Comparison of ENCODE assay signal across 25 mouse cellular contexts in genomic region chr14:48553754-48554153, GRCm38 (mm10).
DNase-seq lines count a peak whose midpoint lies in the region; ATAC-seq and TF ChIP-seq lines count a peak whose summit lies in the region.
"Had no signal": no experiment of that assay in that cellular context is flagged by ENCODE, and none has a peak within 500 bp of the region (broad histone marks: within the 10 kb centered on the region; RNA-seq: fewer than 3 reads in every experiment).

No protein-coding gene starts in this region.

- 26% methylated on average over 9 of the region's 9 CpGs for WGBS in thymus, adult 2 months
- 91% methylated on average over 9 of the region's 9 CpGs for WGBS in kidney, embryonic 16.5 days
- 83% methylated on average over 9 of the region's 9 CpGs for WGBS in intestine, postnatal 0 days

- no peaks in the 10 kb centered on the region for H3K79me2 ChIP-seq in MEL (ENCODE audit: control insufficient read depth, insufficient read depth, low read length, poor library complexity)

- TF ChIP-seq EP300 in MEL (IDR thresholded peaks at IDR 0.05; ENCODE audit: low read depth in 1 of 2, low read length in 2 of 2) = no peak

- peak; percentile 68 for DNase-seq in MEL (ENCODE audit: low read depth, low spot score)
- no peak for DNase-seq in thymus, adult 2 months
- no peak for DNase-seq in ovary, postnatal 36 days (ENCODE audit: low spot score)
- DNase-seq: adrenal gland, adult 8-10 months; adrenal gland, postnatal 14 days; adrenal gland, postnatal 36 days; cerebellum, adult 11 months; cerebellum, adult 18-20 months; cerebellum, adult 8-10 months; cerebellum, adult 9-11 months; cerebellum, postnatal 14 days; cerebellum, postnatal 36 days; forebrain, postnatal 0 days had no signal

- H3K4me2 ChIP-seq in kidney, embryonic 16.5 days (replicated peaks; ENCODE audit: low read depth, low read length) = no peak overlapping the region
- H3K4me2 ChIP-seq in intestine, postnatal 0 days (replicated peaks; ENCODE audit: low read depth) = no peak overlapping the region
- H3K4me2 ChIP-seq: embryonic facial prominence, embryonic 12.5 days; forebrain, embryonic 13.5 days; forebrain, embryonic 15.5 days had no signal

- ATAC-seq in common myeloid progenitor, adult 5-6 weeks (replicated peaks; ENCODE audit: low read depth, poor library complexity, severe bottlenecking) = peak; percentile 97
- peak; percentile 86 to 95 for ATAC-seq in hematopoietic stem cell, adult 5-6 weeks (replicated peaks in 1 of 2; ENCODE audit: insufficient read depth in 1 of 2, low FRiP score in 2 of 2, low TSS enrichment in 1 of 2, low read depth in 1 of 2, poor library complexity in 2 of 2, severe bottlenecking in 2 of 2)
- peak; percentile 88 for ATAC-seq in megakaryocyte progenitor cell, adult 5-6 weeks (replicated peaks; ENCODE audit: poor library complexity)
- no peak for ATAC-seq in kidney, embryonic 16.5 days (ENCODE audit: low FRiP score, low TSS enrichment)
- ATAC-seq in intestine, postnatal 0 days = no peak
- ATAC-seq: activated CD4-positive, CD25-positive, alpha-beta regulatory T cell, adult 4 months; forebrain, embryonic 13.5 days; Patski had no signal

- TF ChIP-seq POLR2A in MEL (IDR thresholded peaks at IDR 0.05; ENCODE audit: control insufficient read depth in 1 of 2, insufficient read depth in 1 of 2, low read depth in 1 of 2, low read length in 2 of 2, poor library complexity in 1 of 2) = no peak
- no peak for TF ChIP-seq POLR2A in thymus, adult 2 months (IDR thresholded peaks at IDR 0.05; ENCODE audit: control insufficient read depth, extremely low read depth, insufficient read depth, low read length, poor library complexity)

- H3K36me3 ChIP-seq in MEL (ENCODE audit: control insufficient read depth in 1 of 2, insufficient read depth in 2 of 2, low read length in 2 of 2) = no peaks in the 10 kb centered on the region
- no peaks in the 10 kb centered on the region for H3K36me3 ChIP-seq in thymus, adult 2 months (ENCODE audit: control insufficient read depth, insufficient read depth, low read length)
- H3K36me3 ChIP-seq in kidney, embryonic 16.5 days (ENCODE audit: insufficient read depth, low read length) = no peaks in the 10 kb centered on the region
- H3K36me3 ChIP-seq in intestine, postnatal 0 days (ENCODE audit: control insufficient read depth, insufficient read depth) = no peaks in the 10 kb centered on the region
- H3K36me3 ChIP-seq: embryonic facial prominence, embryonic 10.5 days; embryonic facial prominence, embryonic 12.5 days; forebrain, embryonic 15.5 days; G1E had no signal

- H3K4me3 ChIP-seq in MEL (ENCODE audit: control insufficient read depth in 1 of 2, insufficient read depth in 1 of 2, low read depth in 2 of 2, low read length in 2 of 2) = no peak overlapping the region
- H3K4me3 ChIP-seq in thymus, adult 2 months (ENCODE audit: control insufficient read depth, insufficient read depth, low read length) = no peak overlapping the region
- H3K4me3 ChIP-seq in kidney, embryonic 16.5 days (ENCODE audit: low read length) = no peak overlapping the region
- no peak overlapping the region for H3K4me3 ChIP-seq in intestine, postnatal 0 days (ENCODE audit: low read depth, low read length)
- H3K4me3 ChIP-seq: embryonic facial prominence, embryonic 10.5 days; embryonic facial prominence, embryonic 12.5 days; forebrain, embryonic 13.5 days; forebrain, embryonic 15.5 days had no signal

- H3K27me3 ChIP-seq in MEL (ENCODE audit: control insufficient read depth in 1 of 2, insufficient read depth in 2 of 2, low read length in 2 of 2) = no peaks in the 10 kb centered on the region
- H3K27me3 ChIP-seq in thymus, adult 2 months (ENCODE audit: control insufficient read depth, insufficient read depth, low read length) = no peaks in the 10 kb centered on the region
- H3K27me3 ChIP-seq in kidney, embryonic 16.5 days (ENCODE audit: insufficient read depth, low read length) = no peaks in the 10 kb centered on the region
- H3K27me3 ChIP-seq in intestine, postnatal 0 days (replicated peaks; ENCODE audit: control insufficient read depth, insufficient read depth, low read length) = no peaks in the 10 kb centered on the region
- H3K27me3 ChIP-seq: forebrain, embryonic 15.5 days had no signal

- H3K4me1 ChIP-seq in MEL (ENCODE audit: control insufficient read depth in 1 of 2, insufficient read depth in 2 of 2, low read length in 2 of 2) = peaks cover 0 to 2% of the 10 kb centered on the region in 2 experiments; a peak in 1 of 4 replicates
- no peaks in the 10 kb centered on the region for H3K4me1 ChIP-seq in thymus, adult 2 months (replicated peaks; ENCODE audit: control insufficient read depth, insufficient read depth, low read length)
- no peaks in the 10 kb centered on the region for H3K4me1 ChIP-seq in kidney, embryonic 16.5 days (ENCODE audit: insufficient read depth, low read length)
- H3K4me1 ChIP-seq in intestine, postnatal 0 days (replicated peaks; ENCODE audit: control insufficient read depth, insufficient read depth, low read length) = no peaks in the 10 kb centered on the region
- H3K4me1 ChIP-seq: embryonic facial prominence, embryonic 12.5 days had no signal

- H3K9ac ChIP-seq in MEL (ENCODE audit: control insufficient read depth, low read depth, low read length, poor library complexity, severe bottlenecking) = no peak overlapping the region
- no peak overlapping the region for H3K9ac ChIP-seq in kidney, embryonic 16.5 days (replicated peaks; ENCODE audit: low read length)
- H3K9ac ChIP-seq in intestine, postnatal 0 days (ENCODE audit: low read depth, low read length) = no peak overlapping the region
- H3K9ac ChIP-seq: embryonic facial prominence, embryonic 12.5 days; forebrain, embryonic 13.5 days; forebrain, embryonic 15.5 days; forebrain, postnatal 0 days had no signal

- no peak for TF ChIP-seq RAD21 in MEL (IDR thresholded peaks at IDR 0.05; ENCODE audit: low read depth, low read length)

- H3K9me3 ChIP-seq in MEL (replicated peaks; ENCODE audit: insufficient read depth, low read length) = no peaks in the 10 kb centered on the region
- H3K9me3 ChIP-seq in kidney, embryonic 16.5 days (ENCODE audit: low read length) = no peaks in the 10 kb centered on the region
- H3K9me3 ChIP-seq in intestine, postnatal 0 days (ENCODE audit: control insufficient read depth) = no peaks in the 10 kb centered on the region
- H3K9me3 ChIP-seq: embryonic facial prominence, embryonic 10.5 days; embryonic facial prominence, embryonic 12.5 days; forebrain, embryonic 13.5 days; forebrain, embryonic 15.5 days; G1E had no signal

- TF ChIP-seq CTCF in MEL (IDR thresholded peaks at IDR 0.05 in 2 of 3, conservative IDR thresholded peaks at IDR 0.05 in 1 of 3; ENCODE audit: control insufficient read depth in 1 of 3, insufficient read depth in 1 of 3, low read depth in 2 of 3, low read length in 3 of 3, poor library complexity in 1 of 3, severe bottlenecking in 1 of 3) = no peak
- TF ChIP-seq CTCF in thymus, adult 2 months (IDR thresholded peaks at IDR 0.05; ENCODE audit: borderline replicate concordance, control insufficient read depth, extremely low read depth, insufficient read depth, low read length, poor library complexity) = no peak
- no peak for TF ChIP-seq CTCF in intestine, postnatal 0 days (IDR thresholded peaks at IDR 0.05; ENCODE audit: low read depth)

- H3K27ac ChIP-seq in MEL (ENCODE audit: control insufficient read depth, low read depth, low read length) = no peak overlapping the region
- no peak overlapping the region for H3K27ac ChIP-seq in thymus, adult 2 months (ENCODE audit: control insufficient read depth, insufficient read depth, low read length)
- H3K27ac ChIP-seq in kidney, embryonic 16.5 days (ENCODE audit: low read length) = no peak overlapping the region
- no peak overlapping the region for H3K27ac ChIP-seq in intestine, postnatal 0 days (ENCODE audit: low read depth, low read length)
- H3K27ac ChIP-seq: embryonic facial prominence, embryonic 10.5 days; embryonic facial prominence, embryonic 12.5 days; forebrain, embryonic 13.5 days; forebrain, embryonic 15.5 days had no signal

TF ChIP-seq in MEL, 35 proteins besides CTCF, POLR2A, EP300 and RAD21:
- TF ChIP-seq MAZ (IDR thresholded peaks at IDR 0.05; ENCODE audit: low read depth, low read length) = no peak
- no peak for TF ChIP-seq ZKSCAN1 (IDR thresholded peaks at IDR 0.05; ENCODE audit: low read depth, low read length)
- no peak for TF ChIP-seq CHD1 (IDR thresholded peaks at IDR 0.05; ENCODE audit: low read depth, low read length)

Comparison
In these comparisons a context has a peak if more than half of its experiments do, and no peak if none do; other contexts are left out.
1. ATAC-seq: peak in common myeloid progenitor, adult 5-6 weeks (single experiment), hematopoietic stem cell, adult 5-6 weeks (2 of 2) and megakaryocyte progenitor cell, adult 5-6 weeks (single experiment); none in kidney, embryonic 16.5 days (single experiment) and intestine, postnatal 0 days (single experiment).